Mouse (Mus musculus) brain, embryonic 14.5 days (tissue): ENCODE results near the gene Tbc1d10c.

Experiments
- CTCF ChIP-seq: fragments of 200-500 bp; IDR thresholded peaks from 2 replicates; pipeline ENCODE4 v1.5.1; 2012; ENCODE audit warnings: inconsistent platforms, mild to moderate bottlenecking, moderate library complexity, borderline replicate concordance; ENCODE audit not compliant: insufficient read depth, insufficient read length; ENCODE audit errors: extremely low read depth
- POLR2A ChIP-seq: fragments of 200-500 bp; IDR thresholded peaks from 2 replicates; pipeline ENCODE4 v1.6.1; 2012; ENCODE audit warnings: mild to moderate bottlenecking, inconsistent platforms, borderline replicate concordance; ENCODE audit not compliant: poor library complexity, insufficient read depth, insufficient read length, severe bottlenecking; ENCODE audit errors: extremely low read depth

DNA sequence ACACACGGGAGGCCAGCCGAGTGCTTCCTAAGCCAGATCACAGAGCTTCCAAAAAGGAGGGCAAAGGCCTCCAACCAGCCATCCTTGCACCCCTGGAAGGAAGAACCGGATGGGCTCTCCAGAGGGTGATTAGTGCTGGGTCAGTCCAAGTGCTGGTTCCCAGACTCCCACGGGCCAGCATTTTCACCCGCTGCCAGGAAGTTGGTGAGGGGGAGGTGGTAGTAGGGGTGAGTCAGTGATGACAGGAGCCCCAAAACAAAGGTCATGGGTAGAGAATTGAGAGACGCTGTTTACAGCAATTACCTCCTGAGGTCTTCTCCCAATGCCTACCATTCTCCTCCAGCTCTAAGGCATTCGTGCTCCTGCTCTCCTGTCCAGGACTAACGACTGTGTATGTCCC lies 39.3 kb upstream of the Tbc1d10c start:
- TF ChIP-seq POLR2A: no peak
- TF ChIP-seq CTCF: no peak
